Mouse (Mus musculus) thymus, adult 2 months (tissue): Measurements from ENCODE around the gene Cryba4. TPM values are rescaled to one million over a fixed set of nuclear protein-coding genes. Genes with fewer than 3 reads are reported as not detected.

Source experiments
- DNase-seq: peaks from one replicate; pipeline ENCODE4 v3.0.0; 2021
- H3K27ac ChIP-seq: fragments of 200-500 bp; 2 replicates; pipeline ENCODE4 v1.5.1; 2012; ENCODE audit warnings: low read length, control low read depth; ENCODE audit not compliant: control insufficient read depth, insufficient read depth
- H3K27me3 ChIP-seq: fragments of 200-500 bp; 2 replicates; pipeline ENCODE4 v1.6.1; 2012; ENCODE audit warnings: mild to moderate bottlenecking, low read length, moderate library complexity, mixed read lengths; ENCODE audit not compliant: control insufficient read depth, insufficient read depth
- H3K36me3 ChIP-seq: fragments of 200-500 bp; 2 replicates; pipeline ENCODE4 v1.6.1; 2012; ENCODE audit warnings: mild to moderate bottlenecking, low read length, moderate library complexity; ENCODE audit not compliant: control insufficient read depth, insufficient read depth
- H3K4me1 ChIP-seq: fragments of 200-500 bp; replicated peaks from 2 replicates; pipeline ENCODE4 v1.6.1; 2012; ENCODE audit warnings: low read length; ENCODE audit not compliant: control insufficient read depth, insufficient read depth
- H3K4me3 ChIP-seq: fragments of 200-500 bp; 2 replicates; pipeline ENCODE4 v1.5.1; 2012; ENCODE audit warnings: mild to moderate bottlenecking, low read length, control low read depth, moderate library complexity; ENCODE audit not compliant: control insufficient read depth, insufficient read depth
- CTCF ChIP-seq: fragments of 200-500 bp; IDR thresholded peaks from 2 replicates; pipeline ENCODE4 v1.5.1; 2012; ENCODE audit warnings: mild to moderate bottlenecking, control low read depth, low read length, moderate library complexity, borderline replicate concordance; ENCODE audit not compliant: control insufficient read depth, poor library complexity, insufficient read depth; ENCODE audit errors: extremely low read depth
- POLR2A ChIP-seq: fragments of 200-500 bp; IDR thresholded peaks from 2 replicates; pipeline ENCODE4 v1.6.1; 2012; ENCODE audit warnings: mild to moderate bottlenecking, low read length, control low read depth, moderate library complexity; ENCODE audit not compliant: control insufficient read depth, poor library complexity, insufficient read depth; ENCODE audit errors: extremely low read depth
- WGBS: fragments of 180-500 bp; shearing (Covaris S2); methylation state at CpG from one replicate; pipeline ENCODE4 v1.1.7; 2018; 5-methylcytosine and 5-hydroxymethylcytosine counted together
- polyA plus RNA-seq: library from polyadenylated mRNA; depleted of rRNA; stranded (reverse); fragments of >200 nt; gene quantifications from 2 replicates; pipeline ENCODE4 v1.2.3, GENCODE M21; 2012

The Cryba4 gene
- polyA plus RNA-seq, 1 experiment, result 3.1 TPM

DNA sequence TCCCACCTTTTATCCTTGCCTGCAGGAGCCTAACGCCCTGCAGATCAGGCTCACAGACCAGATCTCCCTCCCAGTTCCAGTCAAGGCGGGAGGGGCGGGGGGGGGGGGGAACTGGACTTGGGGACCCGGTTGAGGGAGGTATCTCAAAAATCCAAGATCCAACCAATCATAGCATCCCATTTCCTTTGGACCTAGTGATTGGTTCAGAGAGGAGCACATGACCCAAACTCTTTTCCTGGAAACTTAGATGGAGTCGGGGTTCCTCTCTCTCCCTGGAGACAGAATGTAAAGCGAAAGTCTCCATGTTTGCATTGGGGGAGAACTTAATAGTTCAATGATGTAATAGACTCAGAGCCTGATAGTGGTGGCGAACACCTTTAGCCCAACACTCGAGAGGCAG is 4.9 kb downstream of the Cryba4 start:
- Histone ChIP-seq H3K27me3 (no peaks in the 10 kb centered on the region), H3K4me3 (no peak overlapping the region), H3K36me3 (no peaks in the 10 kb centered on the region), H3K4me1 (peaks cover under 1% of the 10 kb centered on the region; the same call in 1 of the 2 replicates), H3K27ac (no peak overlapping the region)
- TF ChIP-seq POLR2A (no peak), CTCF (no peak)
- DNase-seq, result no peak
- 90% methylated on average over 8 of the region's 8 CpGs for WGBS

DNA sequence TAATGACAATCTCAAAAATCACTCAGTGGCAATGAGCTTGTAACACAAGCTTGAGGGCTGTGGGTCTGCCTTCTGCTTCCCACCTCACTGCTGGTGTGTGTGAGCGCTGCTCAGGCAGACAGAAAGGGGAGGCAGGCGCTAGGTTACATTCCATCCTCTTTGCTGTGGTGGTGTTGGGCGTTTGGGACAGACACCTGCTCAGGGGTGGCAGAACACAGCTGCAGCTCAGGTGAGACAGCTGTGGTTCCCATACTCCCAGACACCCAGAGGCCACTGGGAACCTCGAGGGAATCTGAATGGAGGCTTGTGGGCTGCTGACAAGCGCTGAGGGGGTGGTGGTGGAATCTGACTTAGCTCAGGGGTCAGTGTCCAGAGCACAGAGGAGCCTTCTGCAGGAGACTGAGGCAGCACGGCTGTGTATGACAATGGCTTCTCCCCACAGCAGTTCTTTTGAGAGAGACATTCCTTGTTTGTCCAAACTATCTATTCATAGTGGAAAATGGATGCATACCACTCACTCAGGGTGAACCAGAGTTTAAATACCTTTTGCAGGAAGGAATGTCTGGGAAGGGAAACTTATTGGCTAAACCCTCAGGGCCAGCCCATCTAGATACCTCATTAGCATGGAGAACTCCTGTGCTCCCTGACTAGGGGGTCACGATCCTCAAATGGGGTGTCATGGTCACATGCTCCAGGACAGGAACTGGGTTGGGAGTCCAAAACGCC is 7.3 kb downstream of the Cryba4 start:
- Histone ChIP-seq H3K4me1 (peaks cover 7% of the 10 kb centered on the region), H3K27ac (no peak overlapping the region), H3K36me3 (no peaks in the 10 kb centered on the region), H3K4me3 (no peak overlapping the region), H3K27me3 (no peaks in the 10 kb centered on the region)
- TF ChIP-seq POLR2A (no peak), CTCF (no peak)
- WGBS, result 60% methylated on average over 8 of the region's 8 CpGs
- no peak for DNase-seq

DNA sequence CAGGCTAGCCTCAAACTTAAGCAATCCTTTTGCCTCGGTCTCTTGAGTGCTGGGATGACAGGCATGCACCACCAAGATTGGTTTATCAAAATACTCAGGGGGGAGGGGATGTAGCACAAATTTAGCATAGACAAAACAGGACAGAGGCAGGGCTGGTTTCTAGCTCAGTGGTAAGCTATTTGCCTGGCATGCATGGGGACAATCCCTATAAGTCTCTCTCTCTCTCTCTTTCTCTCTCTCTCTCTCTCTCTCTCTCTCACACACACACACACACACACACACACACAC is 8.1 kb downstream of the Cryba4 start:
- Histone ChIP-seq H3K4me3 (no peak overlapping the region), H3K27ac (no peak overlapping the region), H3K4me1 (peaks cover 7% of the 10 kb centered on the region), H3K36me3 (no peaks in the 10 kb centered on the region), H3K27me3 (no peaks in the 10 kb centered on the region)
- TF ChIP-seq POLR2A, result no peak
- no peak for TF ChIP-seq CTCF
- 89% methylated on average over 1 of the region's 1 CpGs for WGBS
- DNase-seq, result no peak

DNA sequence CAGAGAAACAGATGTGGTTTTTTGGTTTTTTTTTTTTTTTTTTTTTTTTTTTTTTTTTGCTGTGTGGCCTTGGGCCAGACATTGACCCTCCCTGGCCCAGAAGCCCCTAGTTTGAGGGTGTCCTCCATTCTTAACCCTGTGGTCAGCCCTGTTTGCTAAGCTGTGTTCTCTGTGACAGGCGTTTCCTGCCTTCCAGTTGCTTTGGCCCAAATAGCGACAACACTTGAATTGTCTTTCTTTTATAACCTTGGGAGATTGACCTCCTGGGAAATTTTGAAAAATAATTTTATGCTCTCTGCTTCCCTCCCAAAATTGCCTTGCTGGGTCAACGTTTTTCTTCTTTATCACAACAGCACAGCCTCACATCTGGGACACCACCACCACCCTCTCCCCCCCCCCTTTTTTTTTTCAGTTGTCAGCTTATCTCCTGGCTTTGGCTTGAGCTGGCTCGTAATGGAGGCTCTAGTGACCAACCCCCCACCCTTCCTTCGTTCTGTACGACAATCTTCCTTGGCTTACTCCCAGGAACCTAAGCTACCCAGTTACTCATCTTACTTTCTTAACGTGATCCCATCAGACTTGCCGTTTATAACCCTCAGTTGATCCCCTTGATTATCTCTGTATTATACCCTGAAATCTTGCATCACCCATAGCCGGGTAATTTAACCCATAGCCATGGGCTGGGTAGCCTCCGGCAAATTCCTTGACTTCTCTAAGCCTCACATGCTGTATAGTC is 8.6 kb downstream of the Cryba4 start:
- TF ChIP-seq CTCF (no peak), POLR2A (no peak)
- no peak overlapping the region for H3K4me3 ChIP-seq
- DNase-seq, result no peak
- H3K27ac ChIP-seq, result no peak overlapping the region
- H3K4me1 ChIP-seq, result peaks cover 7% of the 10 kb centered on the region
- no peaks in the 10 kb centered on the region for H3K36me3 ChIP-seq
- H3K27me3 ChIP-seq, result no peaks in the 10 kb centered on the region
- WGBS, result 89% methylated on average over 10 of the region's 10 CpGs

DNA sequence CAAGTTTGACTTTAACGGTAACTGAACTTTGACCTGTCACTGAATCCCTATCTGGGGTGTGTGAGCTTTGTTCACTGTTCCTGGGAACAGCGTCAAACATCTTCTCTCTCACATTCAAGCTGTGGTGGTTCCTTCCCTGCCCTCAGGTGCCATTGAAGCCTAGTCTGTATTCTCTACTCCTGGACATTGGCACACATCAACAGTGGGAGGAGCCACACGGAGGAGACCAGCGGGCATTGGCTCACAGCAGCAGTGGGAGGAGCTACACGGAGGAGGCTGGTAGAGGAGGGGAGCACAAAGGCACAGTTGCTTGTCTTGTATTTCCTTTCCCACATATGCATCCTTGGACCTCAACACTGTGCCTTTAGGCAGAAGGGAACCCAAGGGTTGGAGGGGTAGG is 9.3 kb downstream of the Cryba4 start:
- no peaks in the 10 kb centered on the region for H3K36me3 ChIP-seq
- H3K27ac ChIP-seq, result no peak overlapping the region
- H3K27me3 ChIP-seq, result no peaks in the 10 kb centered on the region
- TF ChIP-seq CTCF (no peak), POLR2A (no peak)
- no peak overlapping the region for H3K4me3 ChIP-seq
- WGBS, result 72% methylated on average over 5 of the region's 5 CpGs
- peaks cover 7% of the 10 kb centered on the region for H3K4me1 ChIP-seq
- DNase-seq, result no peak

DNA sequence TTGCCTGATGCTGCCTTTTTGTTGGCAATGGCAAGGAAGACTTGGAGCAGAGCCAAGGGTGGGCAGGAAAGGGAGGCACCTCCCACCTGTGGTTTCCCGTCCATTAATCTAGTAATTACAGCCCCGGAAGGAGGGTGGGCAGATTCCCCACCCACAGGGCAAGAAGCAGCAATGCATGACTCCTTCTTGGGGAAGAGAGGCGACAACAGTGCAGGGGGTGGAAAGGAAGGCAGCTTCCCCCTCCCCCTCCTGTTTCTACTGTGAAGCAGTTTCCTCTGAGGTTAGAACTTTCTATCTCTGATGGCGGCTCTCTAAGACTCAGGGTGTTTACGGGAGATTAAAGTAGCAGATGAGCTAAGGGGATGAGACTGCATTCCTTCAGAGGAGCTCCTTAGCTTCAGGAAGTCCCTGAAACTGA is 9.9 kb downstream of the Cryba4 start:
- H3K4me1 ChIP-seq, result peaks cover 13% of the 10 kb centered on the region
- no peaks in the 10 kb centered on the region for H3K27me3 ChIP-seq
- no peaks in the 10 kb centered on the region for H3K36me3 ChIP-seq
- H3K4me3 ChIP-seq, result no peak overlapping the region
- TF ChIP-seq POLR2A (no peak), CTCF (no peak)
- DNase-seq, result peak; percentile 29
- H3K27ac ChIP-seq, result peak overlapping the region; percentile 35; the same call in 1 of the 2 replicates
- WGBS, result 15% methylated on average over 5 of the region's 5 CpGs

DNA sequence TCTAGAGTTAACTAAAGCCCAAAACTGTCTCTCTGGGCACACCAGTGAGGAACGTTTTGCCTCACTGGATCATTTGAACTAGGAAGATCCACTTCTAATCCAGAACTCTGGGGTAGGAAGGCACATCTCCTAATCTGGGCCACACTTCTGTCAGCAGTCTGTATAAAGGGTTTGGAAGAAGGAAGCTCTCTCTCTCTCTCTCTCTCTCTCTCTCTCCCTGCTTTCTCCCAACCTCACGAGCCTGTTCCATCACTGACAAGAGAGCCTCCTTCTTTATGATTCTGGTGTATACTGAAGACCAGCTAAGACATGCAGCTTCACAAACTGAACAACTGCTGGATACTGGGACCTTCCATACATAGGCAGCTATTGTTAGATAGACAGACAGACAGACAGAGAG is 10.5 kb downstream of the Cryba4 start:
- DNase-seq, result no peak
- no peaks in the 10 kb centered on the region for H3K36me3 ChIP-seq
- no peak overlapping the region for H3K27ac ChIP-seq
- no peak overlapping the region for H3K4me3 ChIP-seq
- no peaks in the 10 kb centered on the region for H3K27me3 ChIP-seq
- TF ChIP-seq CTCF (no peak), POLR2A (no peak)
- H3K4me1 ChIP-seq, result peaks cover 16% of the 10 kb centered on the region
- 59% methylated on average over 2 of the region's 2 CpGs for WGBS
